Mouse (Mus musculus) kidney, postnatal 0 days (tissue): ENCODE measurements around the gene Olfr771. TPM values are rescaled to one million over a fixed set of nuclear protein-coding genes. Genes with fewer than 3 reads are reported as not detected.
"Not testable (repeated sequence)": the region's sequence is repeated elsewhere in the genome, so short reads cannot be mapped to it uniquely, and the experiment has no call there.

Source experiments
- ATAC-seq: fragments of 200-750 bp; cut with Nextera tagmentation; replicated peaks from 2 replicates; pipeline ENCODE4 v1.8.0; 2017; ENCODE audit warnings: low read depth, moderate number of reproducible peaks, moderate TSS enrichment, moderate library complexity; ENCODE audit not compliant: low FRiP score
- DNase-seq: peaks from one replicate; pipeline ENCODE4 v3.0.0-alpha.2; 2016; ENCODE audit warnings: low spot score
- H3K27ac ChIP-seq: fragments of 300-500 bp; sonication (generic); 2 replicates; pipeline ENCODE4 v1.5.1; 2014; ENCODE audit warnings: mild to moderate bottlenecking
- H3K27me3 ChIP-seq: fragments of 300-500 bp; sonication (generic); 2 replicates; pipeline ENCODE4 v1.6.1; 2014; ENCODE audit warnings: low read length, mixed read lengths; ENCODE audit not compliant: insufficient read depth
- H3K36me3 ChIP-seq: fragments of 300-500 bp; sonication (generic); 2 replicates; pipeline ENCODE4 v1.6.1; 2014; ENCODE audit warnings: low read length, mixed read lengths; ENCODE audit not compliant: insufficient read depth
- H3K4me1 ChIP-seq: fragments of 300-500 bp; sonication (generic); replicated peaks from 2 replicates; pipeline ENCODE4 v1.6.1; 2014; ENCODE audit warnings: antibody characterized with exemption, low read length, mixed read lengths; ENCODE audit not compliant: insufficient read depth
- H3K4me2 ChIP-seq: fragments of 300-500 bp; sonication (generic); 2 replicates; pipeline ENCODE4 v1.6.1; 2014; ENCODE audit warnings: mild to moderate bottlenecking, low read length, moderate library complexity, mixed read lengths
- H3K4me3 ChIP-seq: fragments of 300-500 bp; sonication (generic); replicated peaks from 2 replicates; pipeline ENCODE4 v1.5.1; 2014; ENCODE audit warnings: low read depth, low read length
- H3K9ac ChIP-seq: fragments of 300-500 bp; sonication (generic); 2 replicates; pipeline ENCODE4 v1.6.1; 2014; ENCODE audit warnings: low read depth, low read length
- H3K9me3 ChIP-seq: fragments of 300-500 bp; sonication (generic); replicated peaks from 2 replicates; pipeline ENCODE4 v1.6.1; 2016; ENCODE audit warnings: low read length, inconsistent platforms, mixed read lengths
- CTCF ChIP-seq: IDR thresholded peaks from 2 replicates; pipeline ENCODE4 v1.5.1; 2016; ENCODE audit warnings: antibody characterized with exemption, low read depth, mild to moderate bottlenecking, moderate library complexity
- WGBS: fragments of 180-500 bp; shearing (Covaris S2); extraction: QIAGEN DNeasy Blood & Tissue Kit; methylation state at CpG from one replicate; pipeline ENCODE4 v1.1.7; 2014; 5-methylcytosine and 5-hydroxymethylcytosine counted together
- polyA plus RNA-seq: library from polyadenylated mRNA; unstranded; fragments of >200 nt; fragmentation: Nextera tagmentation; extraction: Ambion mirVana; gene quantifications from 2 replicates; pipeline ENCODE4 v1.2.1, GENCODE M21; 2015

Olfr771 gene
- not detected in 2 replicates for polyA plus RNA-seq

DNA sequence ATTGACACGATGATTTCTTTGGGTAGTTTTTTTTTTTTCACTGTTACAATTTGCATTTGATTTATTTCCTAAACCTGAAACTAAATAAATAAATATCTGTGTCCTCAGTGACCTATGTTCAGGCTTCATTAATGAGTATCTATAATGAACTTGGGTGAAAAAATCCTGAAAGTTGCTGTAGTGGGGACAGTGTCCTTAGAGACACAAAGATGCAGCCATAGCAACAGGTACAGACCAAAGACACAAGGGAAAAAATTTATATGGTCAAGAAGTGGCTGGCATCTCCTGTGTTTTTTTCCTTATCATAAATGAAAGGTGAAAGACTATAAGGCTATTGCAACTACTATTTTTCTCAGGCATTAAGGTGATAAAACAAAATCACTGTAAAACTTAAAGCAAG lies at the start of gene Olfr771:
Gene Olfr771 (minus strand): TSS at position 101 of the 400 bp plus-strand sequence.
- DNase-seq (no peak), ATAC-seq (no peak)
- 64% methylated on average over 1 of the region's 1 CpGs for WGBS
- Histone ChIP-seq H3K4me1 (no peaks in the 10 kb centered on the region), H3K9ac (no peak within 1 kb of the TSS), H3K4me3 (no peak within 1 kb of the TSS), H3K36me3 (no peaks in the 10 kb centered on the region), H3K27ac (no peak within 1 kb of the TSS), H3K27me3 (no peaks in the 10 kb centered on the region), H3K4me2 (no peak within 1 kb of the TSS), H3K9me3 (no peaks in the 10 kb centered on the region)
- no peak for TF ChIP-seq CTCF

- H3K27me3 ChIP-seq, H3K4me3 ChIP-seq, DNase-seq, ATAC-seq, H3K4me1 ChIP-seq, H3K27ac ChIP-seq, H3K36me3 ChIP-seq, H3K4me2 ChIP-seq, H3K9ac ChIP-seq, H3K9me3 ChIP-seq: not testable (repeated sequence)
Observed at GRCm38 (mm10) chr10:129187319-129187718, 22.8 kb upstream of the Olfr771 start, which contains the start of gene Olfr773. TSS of gene Olfr773 (minus strand) at chr10:129187419.

DNA sequence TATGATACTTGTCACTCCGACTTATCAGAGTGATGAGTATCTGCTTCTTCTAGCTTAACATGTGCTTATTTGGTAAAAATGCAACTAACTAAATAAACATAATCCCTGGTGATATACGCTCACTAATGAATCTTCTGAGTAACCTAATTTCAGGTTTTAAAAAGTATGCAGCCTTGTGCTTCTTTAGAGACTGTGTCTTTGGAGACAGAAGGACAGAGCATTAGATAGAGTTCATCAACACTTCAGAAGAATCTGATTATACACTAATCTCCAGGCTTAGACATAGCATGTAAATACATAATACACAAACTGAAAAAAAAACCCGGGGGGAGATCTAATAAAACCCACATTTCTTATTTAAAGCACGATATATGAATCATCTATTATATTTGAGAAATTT lies 13.3 kb upstream of the Olfr771 start, which contains the start of gene Olfr772:
Gene Olfr772 (minus strand): TSS at position 101 of the 400 bp plus-strand sequence.
- H3K36me3 ChIP-seq, H3K27ac ChIP-seq, H3K9ac ChIP-seq, H3K9me3 ChIP-seq, H3K4me2 ChIP-seq, H3K4me1 ChIP-seq, H3K27me3 ChIP-seq, DNase-seq, ATAC-seq, H3K4me3 ChIP-seq: not testable (repeated sequence)
- WGBS: 92% methylated on average over 3 of the region's 4 CpGs

DNA sequence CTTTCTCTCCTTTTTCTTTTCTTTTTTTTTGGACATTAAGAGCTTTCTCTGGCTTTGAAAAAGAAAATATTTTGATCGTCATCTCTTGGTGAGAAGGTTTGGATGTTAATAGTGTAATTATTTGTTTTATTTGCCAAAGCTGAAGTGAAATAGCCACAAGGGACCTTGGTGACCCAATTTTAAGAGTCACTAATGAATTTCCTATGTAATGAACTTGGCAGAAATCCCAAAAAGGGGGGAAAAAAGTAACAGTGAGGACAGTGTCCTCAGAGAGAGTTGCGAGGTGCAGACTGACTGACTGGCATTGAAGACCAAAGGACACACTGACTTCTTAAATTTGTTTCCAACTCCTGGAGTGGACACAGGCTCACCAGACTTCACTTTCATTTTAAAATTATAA lies 25.7 kb downstream of the Olfr771 start, which contains the start of gene Olfr770:
Gene Olfr770 (minus strand): TSS at position 101 of the 400 bp plus-strand sequence.
- no peak for ATAC-seq
- no peak within 1 kb of the TSS for H3K9ac ChIP-seq
- no peak within 1 kb of the TSS for H3K4me2 ChIP-seq
- no peaks in the 10 kb centered on the region for H3K4me1 ChIP-seq
- H3K27ac ChIP-seq: no peak within 1 kb of the TSS
- no peaks in the 10 kb centered on the region for H3K9me3 ChIP-seq
- no peaks in the 10 kb centered on the region for H3K27me3 ChIP-seq
- no peak for DNase-seq
- no peaks in the 10 kb centered on the region for H3K36me3 ChIP-seq
- 52% methylated on average over 2 of the region's 2 CpGs for WGBS
- no peak for TF ChIP-seq CTCF
- H3K4me3 ChIP-seq: no peak within 1 kb of the TSS

DNA sequence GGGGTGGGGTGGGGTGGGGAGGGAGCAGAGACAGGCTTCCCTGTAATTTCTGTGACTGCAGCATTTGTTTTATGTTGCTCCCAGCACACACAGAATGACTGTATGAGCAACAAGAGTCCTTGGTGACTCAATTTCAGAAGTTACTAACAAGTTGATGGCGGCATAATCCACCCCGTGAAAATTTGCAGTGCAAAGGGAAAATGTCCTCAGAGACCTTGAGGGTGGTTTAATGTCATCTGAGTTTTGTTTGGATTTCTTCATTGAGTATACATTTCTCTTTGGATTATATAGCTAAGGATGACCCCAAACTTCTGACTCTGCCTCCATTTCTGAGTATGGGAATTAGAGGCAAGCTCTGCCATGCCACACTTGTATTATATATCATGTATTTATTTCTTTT lies 46.8 kb downstream of the Olfr771 start, which contains the start of gene Olfr769:
Gene Olfr769 (minus strand): TSS at position 101 of the 400 bp plus-strand sequence.
- Histone ChIP-seq H3K9ac (no peak within 1 kb of the TSS), H3K4me3 (no peak within 1 kb of the TSS), H3K4me2 (no peak within 1 kb of the TSS), H3K9me3 (no peaks in the 10 kb centered on the region), H3K27ac (no peak within 1 kb of the TSS), H3K4me1 (no peaks in the 10 kb centered on the region), H3K27me3 (no peaks in the 10 kb centered on the region), H3K36me3 (no peaks in the 10 kb centered on the region)
- WGBS: 61% methylated on average over 2 of the region's 2 CpGs
- no peak for TF ChIP-seq CTCF
- ATAC-seq (no peak), DNase-seq (no peak)

DNA sequence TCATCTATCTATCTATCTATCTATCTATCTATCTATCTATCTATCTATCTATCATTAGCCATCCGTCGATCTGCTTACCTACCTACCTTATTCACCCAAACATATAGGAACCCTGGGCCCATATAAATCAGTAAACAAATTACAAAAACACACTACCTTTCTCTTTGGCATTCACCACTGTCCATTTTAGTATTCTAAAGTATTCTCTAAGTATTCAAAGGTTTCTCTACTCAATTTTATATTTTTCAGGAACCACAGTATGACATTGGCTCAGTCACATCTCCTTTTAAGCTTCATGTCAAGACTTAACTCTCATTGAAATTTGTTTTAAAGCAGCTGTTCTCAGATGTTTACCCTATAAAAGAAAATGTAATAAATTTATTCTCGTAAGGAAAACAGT lies 49.4 kb downstream of the Olfr771 start:
- TF ChIP-seq CTCF: no peak
- Histone ChIP-seq H3K4me1 (no peaks in the 10 kb centered on the region), H3K36me3 (no peaks in the 10 kb centered on the region), H3K27ac (no peak overlapping the region), H3K4me3 (no peak overlapping the region), H3K4me2 (no peak overlapping the region), H3K9ac (no peak overlapping the region), H3K27me3 (no peaks in the 10 kb centered on the region), H3K9me3 (no peaks in the 10 kb centered on the region)
- WGBS: 87% methylated on average over 3 of the region's 3 CpGs
- DNase-seq (no peak), ATAC-seq (no peak)

Other genes with a start within 250 kb of the Olfr771 start
- 12.9 and 15.0 TPM in 2 replicates for gene Rdh5, start 241.9 kb downstream of the Olfr771 start, polyA plus RNA-seq
- 272 and 276 TPM in 2 replicates for gene Bloc1s1, start 240.7 kb downstream of the Olfr771 start, polyA plus RNA-seq
- 3.8 TPM in 2 replicates for gene Itga7, start 230.9 kb downstream of the Olfr771 start, polyA plus RNA-seq
- gene Mettl7b, start 203.8 kb downstream of the Olfr771 start, polyA plus RNA-seq: 59.9 and 69.3 TPM in 2 replicates
- gene Olfr9, start 175.3 kb downstream of the Olfr771 start, polyA plus RNA-seq: not detected in 2 replicates
- gene Olfr763, start 154.0 kb downstream of the Olfr771 start, polyA plus RNA-seq: not detected in 2 replicates
- not detected in 2 replicates for gene Olfr764-ps1, start 124.9 kb downstream of the Olfr771 start, polyA plus RNA-seq
- not detected in 2 replicates for gene Olfr765, start 114.8 kb downstream of the Olfr771 start, polyA plus RNA-seq
- not detected in 2 replicates for gene Olfr766-ps1, start 95.8 kb downstream of the Olfr771 start, polyA plus RNA-seq
- gene Olfr767, start 81.8 kb downstream of the Olfr771 start, polyA plus RNA-seq: not detected in 2 replicates
- 0.04 TPM in 1 of 2 replicates, not detected in the other for gene Olfr768, start 65.4 kb downstream of the Olfr771 start, polyA plus RNA-seq
- gene Olfr769, start 46.9 kb downstream of the Olfr771 start, polyA plus RNA-seq: not detected in 2 replicates
- not detected in 2 replicates for gene Olfr770, start 25.8 kb downstream of the Olfr771 start, polyA plus RNA-seq
- gene Olfr772, start 13.2 kb upstream of the Olfr771 start, polyA plus RNA-seq: not detected in 2 replicates
- gene Olfr773, start 22.7 kb upstream of the Olfr771 start, polyA plus RNA-seq: not detected in 2 replicates
- gene Olfr774, start 71.5 kb upstream of the Olfr771 start, polyA plus RNA-seq: not detected in 2 replicates
- gene Olfr775, start 83.7 kb upstream of the Olfr771 start, polyA plus RNA-seq: not detected in 2 replicates
- gene Olfr776, start 94.4 kb upstream of the Olfr771 start, polyA plus RNA-seq: not detected in 2 replicates
- not detected in 2 replicates for gene Olfr777, start 106.7 kb upstream of the Olfr771 start, polyA plus RNA-seq
- gene Olfr780, start 153.4 kb upstream of the Olfr771 start, polyA plus RNA-seq: not detected in 2 replicates
- not detected in 2 replicates for gene Olfr781, start 164.1 kb upstream of the Olfr771 start, polyA plus RNA-seq
- gene Olfr782, start 184.1 kb upstream of the Olfr771 start, polyA plus RNA-seq: not detected in 2 replicates
- not detected in 2 replicates for gene Olfr784, start 219.3 kb upstream of the Olfr771 start, polyA plus RNA-seq
- gene Olfr785, start 240.7 kb upstream of the Olfr771 start, polyA plus RNA-seq: not detected in 2 replicates